Mouse (Mus musculus): ENCODE results near the gene Fam126b.

- TF ChIP-seq POLR2A (IDR thresholded peaks at IDR 0.05; ENCODE audit: insufficient read length, low read depth) (no peak), CEBPB (IDR thresholded peaks at IDR 0.05; ENCODE audit: insufficient read depth, poor library complexity, severe bottlenecking) (no peak), MAX (IDR thresholded peaks at IDR 0.05; ENCODE audit: low read depth) (no peak), MYOD1 (IDR thresholded peaks at IDR 0.05; ENCODE audit: control insufficient read depth in 1 of 3, insufficient read length in 2 of 3, low read depth in 2 of 3) (no peak), USF1 (IDR thresholded peaks at IDR 0.05; ENCODE audit: low read depth) (no peak), MYOG (IDR thresholded peaks at IDR 0.05; ENCODE audit: control insufficient read depth in 1 of 3, insufficient read depth in 1 of 3, insufficient read length in 2 of 3, low read depth in 2 of 3) (no peak), TCF12 (IDR thresholded peaks at IDR 0.05; ENCODE audit: insufficient read depth, poor library complexity, severe bottlenecking) (no peak), E2F4 (IDR thresholded peaks at IDR 0.05; ENCODE audit: insufficient read depth) (no peak), REST (IDR thresholded peaks at IDR 0.05; ENCODE audit: insufficient read depth, insufficient read length) (no peak), POLR2AphosphoS2 (IDR thresholded peaks at IDR 0.05; ENCODE audit: insufficient read length, low read depth) (no peak)
Observed at GRCm38 (mm10) chr1:58570437-58570836, 15.7 kb downstream of the Fam126b start.

Measured in myocyte (in vitro differentiated cells).